Mouse (Mus musculus) ES-E14 (cell line): Measurements from ENCODE around the gene Grb10. TPM values are rescaled to one million over a fixed set of nuclear protein-coding genes. Genes with fewer than 3 reads are reported as not detected.
A peak's percentile ranks its signal among the peaks of the same experiment; 100 is the strongest.

Source experiments
- DNase-seq: peaks from one replicate; pipeline ENCODE4 v3.0.0-alpha.2; 2013; ENCODE audit warnings: low read depth, low spot score
- H3K27ac ChIP-seq: 2 replicates; pipeline ENCODE4 v1.5.1; 2012; ENCODE audit warnings: low read depth, mild to moderate bottlenecking, low read length, moderate library complexity, mixed read lengths; ENCODE audit not compliant: poor library complexity, insufficient read depth, severe bottlenecking
- H3K36me3 ChIP-seq: 2 replicates; pipeline ENCODE4 v1.6.1; 2012; ENCODE audit warnings: mild to moderate bottlenecking, low read length, moderate library complexity, mixed read lengths; ENCODE audit not compliant: control insufficient read depth, poor library complexity, insufficient read depth, severe bottlenecking
- H3K4me1 ChIP-seq, 2 experiments: fragments of 150-350 bp in 1 of 2; sonication (generic) in 1 of 2; 2 replicates each; pipeline ENCODE4 v1.6.1; 2012; ENCODE audit warnings: low read length in 2 of 2, mild to moderate bottlenecking in 1 of 2, mixed read lengths in 1 of 2; ENCODE audit not compliant: control insufficient read depth in 2 of 2, insufficient read depth in 2 of 2, poor library complexity in 1 of 2
- H3K4me3 ChIP-seq, 2 experiments: fragments of 150-350 bp in 1 of 2; sonication (generic) in 1 of 2; 2 replicates each; pipeline ENCODE4 v1.5.1; 2012; ENCODE audit warnings: low read length in 2 of 2, low read depth in 1 of 2, mild to moderate bottlenecking in 1 of 2, mixed read lengths in 1 of 2; ENCODE audit not compliant: insufficient read depth in 1 of 2, poor library complexity in 1 of 2, severe bottlenecking in 1 of 2
- H3K9ac ChIP-seq: 2 replicates; pipeline ENCODE4 v1.6.1; 2012; ENCODE audit warnings: low read depth, mild to moderate bottlenecking, low read length, mixed read lengths; ENCODE audit not compliant: poor library complexity, insufficient read depth, severe bottlenecking
- H3K9me3 ChIP-seq: fragments of 150-350 bp; sonication (generic); 2 replicates; pipeline ENCODE4 v1.6.1; 2012; ENCODE audit warnings: low read depth, mild to moderate bottlenecking, low read length; ENCODE audit not compliant: control insufficient read depth, insufficient read depth
- CHD2 ChIP-seq: IDR thresholded peaks from 2 replicates; pipeline ENCODE4 v1.6.1; 2014; ENCODE audit warnings: mild to moderate bottlenecking, low read depth, low read length, inconsistent platforms
- HCFC1 ChIP-seq: IDR thresholded peaks from 2 replicates; pipeline ENCODE4 v1.6.1; 2012; ENCODE audit warnings: low read length, inconsistent platforms, borderline replicate concordance; ENCODE audit not compliant: insufficient read depth
- MAFK ChIP-seq: IDR thresholded peaks from 2 replicates; pipeline ENCODE4 v1.6.1; 2014; ENCODE audit warnings: mild to moderate bottlenecking, low read depth, low read length, inconsistent platforms; ENCODE audit not compliant: insufficient read depth
- ZC3H11A ChIP-seq: IDR thresholded peaks from 2 replicates; pipeline ENCODE4 v1.6.1; 2012; ENCODE audit warnings: low read depth, mild to moderate bottlenecking, inconsistent platforms, low read length, borderline replicate concordance
- ZNF384 ChIP-seq: IDR thresholded peaks from 2 replicates; pipeline ENCODE4 v1.6.1; 2012; ENCODE audit warnings: low read depth, low read length, inconsistent platforms
- in situ Hi-C, 2 experiments: fragments of 600-800 bp; cut with MboI; formaldehyde crosslinking; loops; one replicate each; pipeline ENCODE4 v1.15.1; 2025; ENCODE audit warnings: low sequenced_read_pairs in 2 of 2, inconsistent platforms in 1 of 2; ENCODE audit not compliant: unreplicated experiment in 2 of 2
- total RNA-seq: library from RNA; depleted of rRNA; stranded (reverse); fragments of 300-350 nt; gene quantifications from 2 replicates; pipeline ENCODE4 v1.2.3, GENCODE M21; 2012

The Grb10 gene
- total RNA-seq, 1 experiment, result 33.4 TPM

DNA sequence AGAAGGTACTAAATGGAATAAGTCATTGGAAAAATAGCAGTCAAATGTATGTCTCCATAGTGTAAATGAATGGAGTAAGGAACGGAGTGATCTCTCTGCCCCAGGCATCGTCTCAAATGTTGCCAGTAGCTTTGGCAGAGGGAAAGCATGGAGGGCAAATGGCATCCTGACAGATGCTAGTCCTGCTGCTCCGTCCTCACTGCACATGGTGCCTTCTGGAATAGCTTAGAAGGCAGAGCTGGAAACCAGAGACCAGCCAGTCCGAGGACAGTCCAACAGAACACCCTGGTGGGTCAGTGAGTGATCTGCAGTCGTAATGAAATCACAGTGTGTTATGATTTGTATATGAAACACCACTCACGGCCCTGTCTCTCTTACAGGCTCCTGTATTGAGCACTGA is 1.3 kb upstream of the Grb10 start:
- Histone ChIP-seq H3K27ac (no peak overlapping the region), H3K36me3 (no peaks in the 10 kb centered on the region), H3K4me3 (no peak overlapping the region), H3K9me3 (no peaks in the 10 kb centered on the region), H3K4me1 (no peaks in the 10 kb centered on the region), H3K9ac (no peak overlapping the region)
- DNase-seq, result no peak
- in situ Hi-C loops, result loop anchor here (10.0 to 25.0 kb wide), 2 partner anchors 498 to 505 kb away; no protein-coding TSS in a partner anchor
- no peak for TF ChIP-seq ZNF384
- no peak for TF ChIP-seq HCFC1
- TF ChIP-seq CHD2, result no peak
- no peak for TF ChIP-seq ZC3H11A
- TF ChIP-seq MAFK, result no peak

DNA sequence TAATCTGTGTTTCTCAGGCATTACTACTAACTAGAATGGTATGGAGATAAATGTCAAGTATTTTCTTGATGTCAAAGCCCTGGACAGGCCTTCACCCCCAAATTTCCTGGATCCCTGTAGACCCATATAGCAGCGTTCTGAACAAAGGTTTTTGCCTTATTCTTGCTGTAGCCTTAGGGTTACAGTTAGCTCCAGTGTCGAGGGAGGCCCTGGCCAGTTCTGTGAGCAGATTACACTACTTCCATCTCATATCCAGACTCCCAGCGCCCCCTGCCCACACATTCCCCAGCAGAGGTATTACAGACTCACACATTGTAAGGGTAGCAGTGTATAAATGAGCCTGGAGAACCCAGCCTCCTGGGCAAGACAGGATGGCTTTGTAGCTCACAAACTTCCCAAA is 615 bp upstream of the Grb10 start:
- no peaks in the 10 kb centered on the region for H3K4me1 ChIP-seq
- no peak overlapping the region for H3K4me3 ChIP-seq
- H3K36me3 ChIP-seq, result no peaks in the 10 kb centered on the region
- no peak for DNase-seq
- in situ Hi-C loops, result loop anchor here (10.0 to 25.0 kb wide), 2 partner anchors 498 to 506 kb away; no protein-coding TSS in a partner anchor
- TF ChIP-seq ZNF384, result no peak
- no peak for TF ChIP-seq ZC3H11A
- TF ChIP-seq MAFK, result no peak
- TF ChIP-seq CHD2, result no peak
- TF ChIP-seq HCFC1, result no peak
- no peaks in the 10 kb centered on the region for H3K9me3 ChIP-seq
- H3K9ac ChIP-seq, result no peak overlapping the region
- H3K27ac ChIP-seq, result no peak overlapping the region

DNA sequence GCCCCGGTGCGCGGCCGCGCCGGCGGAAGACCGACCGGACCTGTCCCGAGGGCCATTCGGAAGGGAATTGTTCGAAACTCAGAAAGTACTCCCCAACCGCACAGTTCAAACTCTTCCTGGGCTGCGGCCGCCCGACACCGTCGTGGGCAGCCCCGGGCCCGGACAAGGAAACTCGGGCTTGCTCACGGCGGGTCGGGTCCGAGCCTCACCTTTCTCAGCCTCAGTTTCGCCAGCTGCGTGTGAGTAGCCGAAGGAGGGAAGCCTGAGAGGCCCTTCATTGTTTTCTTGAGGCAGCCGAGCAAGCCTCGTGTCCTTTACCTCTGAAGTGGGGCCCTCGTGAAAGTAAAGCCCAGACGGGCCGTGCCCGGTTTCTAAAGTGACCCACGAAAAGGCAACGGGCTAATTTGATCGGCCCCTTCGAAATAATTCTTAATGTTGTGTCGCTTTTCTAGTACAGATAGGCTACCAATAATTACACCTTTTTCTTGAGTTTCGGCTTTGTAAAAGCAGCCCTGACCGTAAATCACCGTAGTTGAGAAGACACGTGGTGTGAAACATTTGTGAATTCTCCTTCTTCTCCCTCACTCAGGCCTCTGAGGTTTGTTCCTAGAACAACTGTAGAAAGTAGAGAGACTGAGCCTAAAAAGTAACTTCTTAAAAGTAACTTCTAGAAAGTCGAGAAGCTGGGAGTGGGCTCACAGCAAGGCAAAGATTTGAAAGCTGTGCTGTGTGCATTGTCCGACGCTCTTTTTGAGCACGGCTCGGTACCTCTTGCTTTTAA is 604 bp downstream of the Grb10 start:
- Histone ChIP-seq H3K4me1 (no peaks in the 10 kb centered on the region), H3K9me3 (no peaks in the 10 kb centered on the region), H3K4me3 (peak overlapping the region; percentile 64 to 79), H3K27ac (no peak overlapping the region), H3K36me3 (no peaks in the 10 kb centered on the region), H3K9ac (peak overlapping the region; percentile 74)
- TF ChIP-seq CHD2 (no peak), ZC3H11A (no peak), HCFC1 (no peak), ZNF384 (no peak), MAFK (no peak)
- in situ Hi-C loops, result loop anchor here (10.0 to 25.0 kb wide), 2 partner anchors 499 to 507 kb away; no protein-coding TSS in a partner anchor
- no peak for DNase-seq

DNA sequence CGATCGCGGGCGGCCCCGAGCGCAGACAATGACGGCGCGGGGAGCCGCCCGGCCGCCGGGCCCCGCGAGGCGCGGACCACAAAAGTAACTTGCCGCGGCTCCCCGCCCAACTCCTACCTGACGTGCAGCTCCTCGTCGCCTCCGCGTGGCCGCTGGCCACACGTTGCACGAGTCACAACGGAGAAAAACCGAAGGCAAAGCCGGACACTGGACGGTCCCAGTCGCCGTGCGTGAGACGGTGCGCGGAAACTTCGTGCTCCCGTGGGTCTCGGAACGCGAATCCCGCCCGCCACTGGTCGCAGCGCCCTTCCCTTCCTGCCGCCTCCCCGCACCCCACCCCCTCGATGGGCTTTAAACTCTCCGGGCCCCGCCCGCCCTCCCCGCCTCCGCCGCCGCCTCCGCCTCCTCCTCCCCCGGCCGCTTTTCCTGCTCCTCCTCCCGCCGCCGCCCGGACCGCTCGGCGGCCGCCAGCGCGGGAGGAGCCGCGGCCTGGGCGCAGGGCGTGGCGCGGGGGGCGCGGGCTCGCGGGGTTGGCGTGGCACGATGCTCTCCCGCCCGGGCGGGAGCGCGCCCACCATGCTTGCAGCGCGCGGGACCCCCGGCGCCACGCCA is 1.3 kb downstream of the Grb10 start:
- Histone ChIP-seq H3K9ac (peak overlapping the region; percentile 74), H3K27ac (no peak overlapping the region), H3K9me3 (no peaks in the 10 kb centered on the region), H3K36me3 (no peaks in the 10 kb centered on the region), H3K4me3 (peak overlapping the region; percentile 64 to 79), H3K4me1 (no peaks in the 10 kb centered on the region)
- in situ Hi-C loops, result loop anchor here (10.0 to 25.0 kb wide), 2 partner anchors 500 to 508 kb away; no protein-coding TSS in a partner anchor
- DNase-seq, result no peak
- TF ChIP-seq ZC3H11A, result no peak
- TF ChIP-seq ZNF384, result no peak
- no peak for TF ChIP-seq MAFK
- no peak for TF ChIP-seq HCFC1
- no peak for TF ChIP-seq CHD2
